Mouse (Mus musculus) Muller cell, postnatal 12 days (primary cell): Measurements from ENCODE around the gene Selplg.

ENCODE experiments used
- DNase-seq: peaks from one replicate; pipeline ENCODE4 v3.0.0-alpha.2; 2015; ENCODE audit errors: inconsistent ontology term

The Selplg gene

DNA sequence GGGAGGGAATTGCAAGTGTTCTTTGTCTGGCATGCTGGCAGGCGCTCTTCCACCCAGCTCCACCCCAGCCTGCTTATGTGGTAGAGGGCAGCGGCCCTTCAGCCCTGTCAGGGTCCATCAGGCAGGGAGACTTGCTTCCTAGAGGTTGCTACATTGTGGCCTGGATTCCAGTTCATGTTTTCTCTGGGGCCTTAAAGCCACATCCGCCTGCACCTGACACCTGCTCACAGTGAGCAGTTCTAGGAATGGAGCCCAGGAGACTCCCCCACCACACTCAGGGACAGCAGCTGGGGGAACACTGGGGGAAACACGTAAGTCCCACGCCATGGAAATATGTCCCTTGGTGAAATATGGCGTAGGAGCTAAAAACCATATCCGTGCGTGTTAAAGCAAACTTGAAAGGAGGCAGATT lies at the start of gene Selplg:
Gene Selplg, minus strand, starts transcription at position 155 of the 412 bp plus-strand sequence.
- no peak for DNase-seq

DNA sequence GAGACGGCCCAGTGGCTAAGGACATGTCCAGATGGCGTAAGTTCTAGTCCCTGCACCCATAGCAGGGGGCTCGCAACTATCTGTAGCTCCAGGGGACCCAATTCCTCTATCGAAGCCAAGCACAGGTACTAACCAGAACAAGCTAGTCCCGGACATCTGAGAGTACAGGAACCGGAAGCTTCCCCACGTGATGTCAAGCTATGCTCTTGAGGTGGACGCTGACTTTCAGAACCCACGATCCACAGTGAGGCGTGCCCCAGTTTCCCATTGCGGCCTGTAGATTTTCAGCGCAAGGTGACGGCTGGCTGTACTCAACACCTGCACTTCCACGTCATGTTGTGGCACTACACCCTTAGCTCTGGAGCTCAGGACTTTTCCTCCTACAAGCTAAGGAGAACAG lies 48.7 kb upstream of the Selplg start:
- DNase-seq, result no peak

DNA sequence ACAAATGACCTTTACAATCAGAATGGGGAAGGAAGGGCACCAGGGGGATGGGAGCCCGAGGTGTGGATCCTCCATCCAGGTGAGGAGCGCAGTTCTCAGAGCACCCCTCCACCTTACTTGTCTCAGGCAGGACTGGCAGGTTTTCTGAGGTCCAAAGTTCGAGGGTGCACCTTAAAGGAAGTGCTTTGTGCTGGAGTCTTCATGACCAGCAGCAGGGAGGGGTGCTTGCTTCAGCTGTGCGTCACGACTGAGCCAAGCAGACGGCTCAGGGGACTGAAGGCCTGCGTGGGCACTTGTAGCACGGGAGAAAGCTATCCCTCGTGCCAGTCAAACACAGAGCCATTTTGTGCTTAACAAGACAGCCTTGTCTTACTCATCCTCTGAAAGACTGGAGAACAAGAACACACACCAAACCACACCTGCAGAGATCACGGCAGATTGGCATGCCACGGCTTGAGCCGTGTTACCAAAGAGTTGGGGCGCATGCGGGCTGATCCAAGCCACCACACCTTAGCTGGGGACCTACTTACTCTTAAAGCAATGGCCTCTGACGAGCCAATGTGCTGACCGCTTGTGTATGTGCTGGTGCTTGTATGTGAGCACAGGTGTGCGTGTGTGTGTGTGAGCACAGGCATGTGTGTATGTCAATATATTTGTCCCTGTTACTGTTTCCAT lies 46.6 kb upstream of the Selplg start:
- DNase-seq, result no peak

DNA sequence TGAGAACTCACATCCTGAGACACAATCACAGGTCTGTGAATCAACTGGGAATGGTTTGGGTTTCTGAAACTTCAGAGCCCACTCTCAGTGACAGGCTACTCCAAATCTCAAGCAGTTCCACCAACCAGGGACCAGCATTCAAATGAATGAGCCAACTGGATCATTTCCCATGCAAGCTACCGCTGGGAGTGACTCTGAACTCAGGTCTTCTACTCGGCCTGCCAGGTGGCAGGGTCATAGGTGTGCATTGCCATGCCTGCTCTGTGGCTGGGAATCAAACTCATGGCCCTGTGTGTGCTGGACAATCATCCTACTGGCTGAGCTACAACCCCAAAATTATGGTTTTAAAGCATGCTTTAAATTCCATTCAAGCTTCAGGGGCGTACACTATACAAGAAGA lies 45.1 kb upstream of the Selplg start:
- no peak for DNase-seq

DNA sequence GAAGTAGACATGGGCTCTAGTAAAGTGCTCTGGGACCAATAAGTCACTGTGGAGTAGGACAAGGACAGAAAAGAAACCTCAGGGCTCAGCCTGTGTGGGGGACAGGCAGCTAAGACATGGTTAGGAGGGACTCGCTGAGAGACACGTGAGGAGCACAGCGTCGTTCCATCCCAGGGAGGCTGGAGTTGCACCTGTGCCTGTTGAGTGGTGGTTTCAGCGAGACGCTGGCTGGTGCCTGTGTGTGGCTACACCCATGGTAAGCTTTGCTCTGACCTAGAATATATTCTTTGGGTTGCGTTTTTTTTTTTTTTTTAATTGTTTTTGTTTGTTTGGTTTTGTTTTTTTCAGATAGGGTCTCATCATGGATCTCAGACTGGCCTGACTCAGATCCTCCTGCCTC lies 43.7 kb upstream of the Selplg start:
- no peak for DNase-seq

DNA sequence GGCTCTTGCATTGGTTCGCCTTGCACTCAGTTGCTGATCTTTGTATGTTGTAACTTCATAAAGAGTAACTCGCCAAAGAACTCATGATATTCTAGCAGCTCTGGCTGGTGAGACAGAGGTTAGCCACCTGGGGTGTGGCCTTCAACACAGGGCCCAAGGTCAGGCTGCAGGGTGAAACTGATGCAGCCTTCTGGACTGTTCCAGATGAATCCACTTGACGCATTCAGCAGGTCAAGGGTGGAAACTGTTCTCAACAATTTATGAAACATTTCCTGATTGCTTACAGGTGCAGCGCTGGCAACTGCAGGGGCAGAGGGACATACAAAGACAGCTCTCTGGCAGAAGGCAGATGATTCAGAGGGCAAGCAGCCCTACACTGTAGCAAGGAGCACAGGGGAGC lies 43.2 kb upstream of the Selplg start:
- no peak for DNase-seq

DNA sequence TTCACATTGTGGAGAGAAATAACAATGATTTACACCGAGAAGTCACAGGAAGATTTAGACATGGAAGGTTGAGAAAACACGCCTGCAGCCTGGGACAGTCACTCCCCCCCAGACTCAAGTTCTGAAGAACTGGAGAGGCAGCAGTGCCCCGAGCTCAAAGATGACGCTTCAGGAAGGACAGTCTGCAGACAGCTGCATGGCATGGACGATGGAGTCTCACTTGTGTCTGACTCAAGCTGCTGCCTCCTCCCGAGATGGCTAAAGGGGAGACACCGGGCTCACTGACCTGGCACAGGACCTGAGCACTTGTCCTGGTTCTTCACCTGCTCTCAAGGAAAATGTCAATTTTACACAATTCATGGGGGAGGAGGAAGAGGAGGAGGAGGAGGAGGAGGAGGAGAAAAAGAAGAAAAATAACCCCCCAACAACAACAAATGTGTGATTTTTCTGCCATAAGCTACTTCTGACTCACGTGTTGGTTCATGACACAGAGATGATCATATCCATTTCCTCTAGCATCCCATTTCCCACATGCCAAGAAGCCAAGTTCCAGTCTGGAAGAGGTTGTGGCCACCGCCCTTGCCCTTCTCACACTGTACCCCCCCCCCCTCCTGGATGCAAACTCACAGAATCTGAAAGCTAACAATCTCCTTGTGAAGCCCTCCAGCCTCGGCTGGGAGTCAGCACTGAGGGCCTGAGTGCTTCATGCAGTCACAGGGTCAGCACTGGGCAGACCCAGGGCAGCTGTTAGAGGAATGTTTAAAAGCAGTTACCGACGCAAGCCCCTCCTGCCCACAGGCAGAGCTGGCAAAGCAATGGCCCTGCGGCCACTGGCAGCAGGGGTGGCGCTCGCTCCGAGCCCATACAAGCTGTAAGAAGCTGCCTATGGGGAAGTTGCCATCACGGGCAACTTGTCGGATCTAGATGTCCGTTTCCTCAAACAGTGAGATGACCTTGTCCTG lies 41.9 kb upstream of the Selplg start:
- peak; percentile 37 for DNase-seq

DNA sequence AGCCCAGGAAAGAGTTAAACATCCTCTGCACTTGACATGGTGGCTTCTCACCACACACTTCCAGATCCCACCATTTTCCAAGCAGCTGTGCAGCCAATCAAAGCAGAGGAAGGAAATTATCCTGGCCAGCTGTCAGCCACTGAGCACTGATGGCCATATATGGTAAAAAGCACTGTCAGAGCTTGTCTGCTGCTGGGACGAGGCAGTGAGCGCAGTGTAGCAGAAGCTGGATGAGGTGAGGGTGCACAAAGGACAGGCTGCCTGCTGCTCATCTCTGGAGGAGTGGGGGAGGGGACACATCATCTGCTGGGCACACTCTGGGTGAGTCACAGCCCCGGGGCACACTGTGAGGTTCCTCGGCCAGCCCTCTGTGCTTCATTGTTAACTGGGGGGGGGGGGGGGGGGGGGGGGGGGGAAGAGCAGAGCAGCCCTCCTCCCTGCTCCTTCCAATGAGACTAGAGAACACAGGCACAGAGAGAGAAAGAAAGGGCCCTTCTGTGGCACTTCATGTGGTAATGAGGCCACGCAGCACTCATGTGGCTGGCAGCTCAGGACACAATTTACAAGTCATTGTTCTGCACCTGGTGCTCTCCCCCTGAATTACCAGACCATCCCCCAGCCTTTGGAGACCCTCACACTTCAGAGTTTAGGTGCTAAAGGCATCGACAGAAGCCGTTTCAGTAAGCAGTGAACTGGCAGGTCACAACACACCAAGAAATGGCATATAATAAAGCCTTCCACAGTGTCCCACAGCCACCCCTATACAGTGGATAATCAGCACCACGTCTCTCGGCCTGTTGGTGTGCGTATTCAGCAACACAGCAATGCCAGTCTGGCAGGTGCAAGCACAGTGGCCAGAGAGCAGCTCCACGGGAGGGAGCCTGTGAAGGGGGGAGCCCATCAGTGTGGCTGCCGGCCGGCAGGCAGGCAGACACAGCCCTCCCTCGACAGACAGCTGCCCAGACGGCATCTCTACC lies 40.8 kb upstream of the Selplg start:
- peak; percentile 100 for DNase-seq

DNA sequence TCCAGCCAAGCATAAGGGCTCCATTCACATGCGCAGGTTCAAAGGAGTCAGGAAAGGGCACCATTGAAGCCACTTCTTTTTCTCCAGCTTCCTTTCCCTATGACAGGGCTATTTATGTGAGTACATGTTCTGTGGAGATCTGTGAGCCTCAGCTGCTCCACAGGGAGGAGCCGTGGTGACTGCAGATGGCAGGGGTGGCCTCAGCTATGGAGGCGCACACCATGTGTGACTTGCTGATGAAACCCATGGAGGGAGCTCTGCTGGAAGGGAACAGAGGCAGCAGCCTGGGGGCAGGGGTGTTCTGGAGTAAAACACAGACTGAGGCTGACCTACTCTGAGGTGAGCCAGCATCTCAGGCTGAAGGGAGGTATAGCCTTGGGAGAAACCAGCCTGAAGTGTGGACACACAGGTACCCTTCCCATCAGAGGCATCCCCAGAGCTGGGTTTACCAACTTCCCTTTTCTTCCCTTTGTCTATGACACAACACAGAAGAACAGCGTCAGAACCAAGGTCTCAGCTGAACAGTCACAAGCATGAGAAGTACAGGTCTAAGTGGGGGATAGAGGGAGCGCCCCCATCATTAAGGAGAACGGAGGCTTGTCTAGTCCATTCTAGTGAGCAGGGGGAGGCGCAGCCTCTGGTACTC lies 39.6 kb upstream of the Selplg start:
- no peak for DNase-seq

DNA sequence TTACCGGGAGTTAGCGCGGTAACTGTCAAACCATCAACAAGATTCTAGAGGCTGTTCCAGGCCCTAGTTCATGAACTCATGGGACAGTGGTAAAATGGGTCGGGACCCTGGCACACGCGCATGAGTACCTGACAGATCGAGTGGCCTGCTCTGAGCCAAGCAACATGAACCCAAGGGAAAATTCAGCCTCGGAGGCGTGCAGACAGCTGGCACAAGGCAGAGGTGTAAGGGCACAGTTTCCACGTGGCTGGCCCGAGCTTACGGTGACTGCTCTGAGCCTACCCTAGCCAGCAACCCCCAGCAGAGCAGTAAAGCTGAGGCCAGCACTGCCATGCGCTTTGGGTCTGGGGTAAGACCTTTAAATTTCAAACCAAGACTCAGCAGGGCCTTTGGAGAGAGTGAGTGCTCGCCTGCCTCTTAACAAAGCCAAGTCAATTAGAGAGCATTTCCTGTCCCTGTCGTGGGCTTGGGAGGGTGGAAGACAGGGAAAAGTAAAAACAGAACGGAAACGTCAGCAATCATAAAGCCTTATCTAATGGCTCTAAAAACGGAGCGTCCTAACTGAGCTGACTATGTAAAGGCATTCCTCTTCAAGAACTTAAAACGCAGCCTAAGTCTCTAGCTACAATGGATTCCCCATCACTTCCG lies 38.1 kb upstream of the Selplg start:
- peak; percentile 39 for DNase-seq

DNA sequence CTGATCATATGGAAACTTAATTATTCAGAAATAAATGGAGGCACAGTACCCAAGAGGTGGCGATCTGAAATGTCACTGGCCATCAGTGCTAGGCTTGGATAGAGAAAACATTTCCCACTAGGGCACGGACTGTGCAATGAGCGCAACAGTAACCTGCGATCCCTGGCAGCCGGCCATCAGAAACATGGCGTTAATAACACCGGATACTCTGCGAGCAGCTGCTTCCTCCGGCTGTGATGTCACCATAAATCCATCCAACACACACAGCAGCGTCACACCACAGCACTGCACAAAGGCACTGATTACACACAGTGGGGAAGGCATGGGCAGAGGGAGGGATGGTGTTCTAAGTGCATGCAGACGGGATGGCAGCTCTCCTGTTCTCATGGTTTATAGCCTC lies 36.7 kb upstream of the Selplg start:
- DNase-seq, result no peak

DNA sequence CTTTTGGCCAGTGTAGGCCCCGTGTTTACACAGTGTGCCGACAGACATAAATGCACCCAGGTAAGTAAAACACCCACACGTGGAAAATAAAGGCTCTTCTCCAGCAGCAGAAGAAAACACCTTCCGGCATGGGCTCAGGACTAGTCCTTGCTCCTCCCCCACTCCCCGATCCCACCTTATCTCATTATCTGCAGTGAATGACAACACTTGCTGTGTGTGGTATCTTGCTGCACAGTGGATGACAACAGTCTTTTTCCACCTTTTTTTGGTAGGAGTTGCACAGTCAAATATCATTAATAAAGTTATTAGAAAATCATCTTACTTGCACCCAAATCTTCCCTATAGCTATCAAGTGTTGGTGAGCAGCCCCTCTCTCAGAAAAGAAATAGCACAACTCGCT lies 32.5 kb upstream of the Selplg start:
- DNase-seq, result no peak

DNA sequence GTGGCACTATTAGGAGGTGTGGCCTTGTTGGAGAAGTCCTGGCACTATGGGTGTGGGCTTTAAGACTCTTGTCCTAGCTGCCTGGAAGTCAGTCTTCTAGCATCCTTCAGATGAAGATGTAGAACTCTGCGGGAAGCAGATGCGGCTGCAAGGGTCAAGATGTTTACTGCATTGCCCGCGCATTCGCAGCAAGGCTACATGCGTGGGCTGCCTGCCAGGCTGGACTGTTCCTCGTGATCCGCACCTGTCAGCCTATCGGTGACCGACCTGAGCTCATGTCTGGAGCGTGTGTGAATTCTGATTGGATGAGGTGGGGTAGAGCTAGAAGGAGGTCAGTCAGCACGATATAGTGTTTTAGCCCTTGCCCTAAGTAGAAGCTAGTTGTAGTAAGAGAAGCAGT lies 31.6 kb upstream of the Selplg start:
- DNase-seq, result no peak

DNA sequence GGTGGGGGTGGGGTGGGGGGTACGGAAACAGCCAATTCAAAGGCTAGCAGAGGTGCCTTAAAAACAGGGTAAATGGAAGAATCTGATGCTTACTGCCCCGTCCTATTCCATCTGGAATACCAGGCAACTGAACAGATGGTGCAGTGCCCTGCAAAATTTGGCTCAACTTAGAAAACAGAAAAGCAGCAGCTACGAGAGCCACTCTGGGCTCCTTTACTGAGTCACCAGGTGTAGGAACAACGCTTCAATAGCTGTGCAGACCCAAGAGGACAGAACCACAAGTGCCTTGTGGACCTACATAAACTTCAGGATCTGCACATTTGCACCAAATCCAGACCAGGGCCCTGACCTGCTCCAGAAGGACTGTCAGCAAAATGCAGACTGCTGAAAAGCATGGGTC lies 30.0 kb upstream of the Selplg start:
- DNase-seq, result no peak

DNA sequence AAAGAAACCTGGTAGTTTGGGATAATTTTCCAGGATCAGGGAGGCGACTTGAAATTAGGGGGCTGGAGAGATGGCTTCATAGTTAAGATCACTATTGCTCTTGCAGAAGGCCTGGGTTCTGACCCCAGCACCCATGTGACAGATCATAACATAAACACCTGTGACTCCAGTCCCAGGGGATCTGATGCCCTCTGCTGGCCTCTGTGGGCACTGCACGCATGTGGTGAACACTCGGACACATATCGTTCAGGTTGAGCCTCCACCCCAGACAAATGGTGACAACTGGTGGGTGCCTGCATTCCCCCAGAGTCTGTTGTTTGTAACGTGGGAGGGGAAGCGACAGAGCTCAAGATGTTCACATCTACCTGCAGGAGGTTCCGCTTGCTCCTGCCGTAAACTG lies 28.9 kb upstream of the Selplg start:
- DNase-seq, result no peak

DNA sequence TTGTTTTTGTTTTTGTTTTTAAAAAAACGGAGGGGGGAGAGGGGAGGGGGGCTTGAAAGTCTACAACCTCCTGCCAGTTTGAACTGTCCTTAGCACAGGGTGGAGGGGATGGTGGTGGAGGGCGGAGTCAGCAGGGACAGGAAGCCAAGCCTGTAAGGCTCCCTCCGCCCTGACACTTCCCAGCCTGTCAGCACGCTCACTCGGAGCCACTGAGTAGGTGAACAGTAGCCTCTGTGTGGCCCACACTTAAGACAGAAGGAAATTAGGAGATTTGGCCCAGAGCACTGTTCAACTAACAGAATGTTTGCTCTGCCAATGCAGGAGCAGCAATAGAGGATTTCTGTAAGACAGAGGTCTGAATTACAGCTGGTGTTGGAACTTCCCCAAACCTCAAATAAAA lies 26.5 kb upstream of the Selplg start:
- no peak for DNase-seq

DNA sequence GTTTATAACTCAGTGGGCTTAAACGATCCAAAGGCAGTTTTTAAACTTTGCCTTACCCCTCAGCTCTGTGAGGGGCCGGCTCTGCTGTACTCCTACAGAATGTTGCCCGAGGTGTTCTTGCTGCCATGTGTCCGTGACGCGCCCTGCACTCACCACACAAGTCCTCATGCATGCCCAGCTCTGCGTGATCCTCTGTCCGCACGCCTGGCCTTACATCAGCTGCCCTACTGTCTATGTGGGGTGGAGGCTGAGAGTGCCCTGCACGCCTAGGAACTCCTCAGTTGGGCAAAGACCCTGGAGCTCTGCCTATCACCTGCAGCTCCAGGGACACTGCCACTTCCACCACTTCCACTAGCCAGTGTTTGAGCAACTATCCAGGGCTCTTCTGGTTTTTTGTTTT lies 26.1 kb upstream of the Selplg start:
- no peak for DNase-seq

DNA sequence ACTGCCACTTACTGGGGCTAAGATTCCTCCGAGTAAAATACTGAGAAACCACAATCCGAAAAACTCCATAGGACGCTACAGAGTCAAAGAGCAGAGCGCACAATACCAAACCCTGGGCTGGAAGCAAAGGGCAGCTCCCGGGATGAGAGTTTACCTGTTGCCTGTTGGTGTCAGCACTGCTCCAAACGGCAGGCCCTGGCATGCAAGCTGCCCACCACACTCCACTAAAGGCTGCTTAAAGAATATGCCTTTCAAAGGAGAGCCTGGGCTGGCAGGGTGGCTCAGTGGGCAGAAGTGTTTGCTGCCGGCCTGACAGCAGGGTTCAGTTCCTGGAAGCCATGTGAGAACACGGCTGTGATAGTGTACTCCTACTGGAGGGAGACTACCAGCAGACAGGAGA lies 25.2 kb upstream of the Selplg start:
- no peak for DNase-seq

DNA sequence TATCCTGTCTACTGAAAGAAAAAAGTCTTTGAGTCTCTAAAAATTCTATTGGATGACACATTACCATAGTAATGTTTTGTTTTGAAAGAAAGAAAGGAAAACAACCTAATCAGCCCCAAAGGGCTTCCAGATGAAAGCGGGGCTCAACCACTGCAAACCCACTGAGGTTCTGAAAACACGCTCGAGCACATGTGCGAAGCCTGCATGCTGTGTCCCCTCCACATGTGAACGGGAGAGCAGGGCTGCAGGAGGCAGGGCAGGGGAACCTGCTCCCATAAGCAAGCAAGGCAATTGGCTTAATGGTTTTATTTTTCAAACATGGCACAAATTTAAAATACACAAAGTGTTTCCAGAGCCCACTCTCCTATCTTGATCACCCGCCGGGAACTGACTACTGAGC lies 24.2 kb upstream of the Selplg start:
- no peak for DNase-seq

DNA sequence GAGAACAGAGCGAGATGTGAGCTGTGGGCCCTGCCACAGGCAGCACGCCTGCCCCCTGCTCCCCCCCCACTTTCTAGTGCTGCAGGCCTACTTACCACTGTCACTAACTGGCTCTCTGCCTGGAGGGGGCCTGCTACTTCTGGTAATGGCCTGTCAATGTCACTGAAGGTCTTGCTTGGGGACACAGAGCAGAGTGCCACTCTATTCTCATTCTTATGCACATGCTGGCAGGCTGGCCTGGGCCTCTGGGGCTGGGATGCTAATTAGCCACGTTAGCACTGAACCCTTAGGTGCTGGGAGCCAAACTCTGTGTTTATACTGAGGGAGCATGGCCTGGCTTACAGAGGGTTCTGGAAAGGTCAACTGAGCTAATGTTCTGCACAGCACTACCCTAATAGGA lies 23.3 kb upstream of the Selplg start:
- DNase-seq, result peak; percentile 59

DNA sequence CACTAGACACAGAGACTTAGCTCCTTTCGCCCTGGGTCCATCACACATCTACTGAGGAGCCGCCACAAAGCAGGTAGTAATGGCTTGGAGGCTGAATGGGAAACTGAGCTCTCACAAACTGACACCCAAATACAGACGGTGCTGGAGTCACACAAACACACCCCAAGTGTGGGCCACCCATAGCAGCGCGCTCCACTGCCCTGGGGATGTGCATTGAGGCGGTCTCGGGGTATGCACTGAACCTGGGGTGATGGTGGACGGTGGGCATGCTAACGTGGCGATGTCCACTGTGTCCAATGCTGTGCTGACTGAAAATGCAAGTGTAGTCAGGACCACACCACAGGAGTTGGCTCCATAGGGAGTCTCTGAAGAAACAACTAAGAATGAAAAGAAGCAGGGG lies 22.7 kb upstream of the Selplg start:
- DNase-seq, result no peak
